Mouse (Mus musculus) intestine, embryonic 16.5 days (tissue): ENCODE data around the gene Ralgps1. TPM values are rescaled to one million over a fixed set of nuclear protein-coding genes. Genes with fewer than 3 reads are reported as not detected.

ENCODE experiments used
- ATAC-seq: fragments of 200-750 bp; cut with Nextera tagmentation; 2 replicates; pipeline ENCODE4 v1.8.0; 2017; ENCODE audit warnings: moderate TSS enrichment, moderate library complexity
- H3K27ac ChIP-seq: fragments of 300-500 bp; sonication (generic); 2 replicates; pipeline ENCODE4 v1.5.1; 2014; ENCODE audit warnings: mild to moderate bottlenecking, low read length
- H3K27me3 ChIP-seq: fragments of 300-500 bp; sonication (generic); replicated peaks from 2 replicates; pipeline ENCODE4 v1.6.1; 2014; ENCODE audit warnings: low read length, control low read depth, mixed read lengths; ENCODE audit not compliant: control insufficient read depth, insufficient read depth
- H3K36me3 ChIP-seq: fragments of 300-500 bp; sonication (generic); 2 replicates; pipeline ENCODE4 v1.6.1; 2014; ENCODE audit warnings: low read length, control low read depth; ENCODE audit not compliant: control insufficient read depth, insufficient read depth
- H3K4me1 ChIP-seq: fragments of 300-500 bp; sonication (generic); 2 replicates; pipeline ENCODE4 v1.6.1; 2014; ENCODE audit warnings: low read length, control low read depth, mixed read lengths; ENCODE audit not compliant: control insufficient read depth, insufficient read depth
- H3K4me2 ChIP-seq: fragments of 300-500 bp; sonication (generic); 2 replicates; pipeline ENCODE4 v1.6.1; 2014; ENCODE audit warnings: low read depth, low read length, control low read depth
- H3K4me3 ChIP-seq: fragments of 300-500 bp; sonication (generic); 2 replicates; pipeline ENCODE4 v1.5.1; 2014; ENCODE audit warnings: mild to moderate bottlenecking, low read length
- H3K9ac ChIP-seq: fragments of 300-500 bp; sonication (generic); 2 replicates; pipeline ENCODE4 v1.6.1; 2014; ENCODE audit warnings: low read depth, low read length
- H3K9me3 ChIP-seq: fragments of 300-500 bp; sonication (generic); 2 replicates; pipeline ENCODE4 v1.6.1; 2016; ENCODE audit warnings: low read length, control low read depth; ENCODE audit not compliant: control insufficient read depth
- WGBS: fragments of 180-500 bp; shearing (Covaris S2); extraction: QIAGEN DNeasy Blood & Tissue Kit; methylation state at CpG from one replicate; pipeline ENCODE4 v1.1.7; 2014; 5-methylcytosine and 5-hydroxymethylcytosine counted together
- polyA plus RNA-seq: library from polyadenylated mRNA; unstranded; fragments of >200 nt; fragmentation: Nextera tagmentation; extraction: Ambion mirVana; gene quantifications from 2 replicates; pipeline ENCODE4 v1.2.1, GENCODE M21; 2015

The Ralgps1 gene
- polyA plus RNA-seq, 1 experiment from 2014 or later, result 6.3 TPM

GRCm38 (mm10) chr2:33283674-33284073 lies 87.6 kb downstream of the Ralgps1 start:
- no peak overlapping the region for H3K9ac ChIP-seq
- H3K27ac ChIP-seq, result no peak overlapping the region
- H3K4me1 ChIP-seq, result no peaks in the 10 kb centered on the region
- H3K36me3 ChIP-seq, result no peaks in the 10 kb centered on the region
- H3K4me3 ChIP-seq, result no peak overlapping the region
- H3K9me3 ChIP-seq, result peaks cover 5% of the 10 kb centered on the region; the same call in 1 of the 2 replicates
- H3K27me3 ChIP-seq, result no peaks in the 10 kb centered on the region
- WGBS, result 72% methylated on average over 2 of the region's 2 CpGs
- ATAC-seq, result no peak
- no peak overlapping the region for H3K4me2 ChIP-seq

- 51% methylated on average over 4 of the region's 4 CpGs for WGBS
- Histone ChIP-seq H3K4me3 (no peak overlapping the region), H3K36me3 (no peaks in the 10 kb centered on the region), H3K27me3 (no peaks in the 10 kb centered on the region), H3K4me2 (no peak overlapping the region), H3K27ac (0 out of 2 replicates have a peak overlapping the region, but pooled peaks have one; percentile 15), H3K4me1 (no peaks in the 10 kb centered on the region), H3K9me3 (peaks cover 2% of the 10 kb centered on the region; the same call in 1 of the 2 replicates), H3K9ac (no peak overlapping the region)
- peak; percentile 36; the same call in 1 of the 2 replicates for ATAC-seq
These were observed 88.4 kb downstream of the Ralgps1 start for GRCm38 (mm10) chr2:33282877-33283276.

- no peak overlapping the region for H3K27ac ChIP-seq
- 86% methylated on average over 5 of the region's 5 CpGs for WGBS
- no peaks in the 10 kb centered on the region for H3K4me1 ChIP-seq
- H3K27me3 ChIP-seq, result no peaks in the 10 kb centered on the region
- H3K9ac ChIP-seq, result no peak overlapping the region
- H3K9me3 ChIP-seq, result no peaks in the 10 kb centered on the region
- H3K4me3 ChIP-seq, result no peak overlapping the region
- H3K36me3 ChIP-seq, result no peaks in the 10 kb centered on the region
- no peak for ATAC-seq
- H3K4me2 ChIP-seq, result no peak overlapping the region
These were observed 89.5 kb downstream of the Ralgps1 start for GRCm38 (mm10) chr2:33281807-33282206.

GRCm38 (mm10) chr2:33280525-33280924 lies 90.8 kb downstream of the Ralgps1 start:
- H3K4me3 ChIP-seq, result no peak overlapping the region

GRCm38 (mm10) chr2:33279758-33280157 lies 91.5 kb downstream of the Ralgps1 start:
- H3K4me1 ChIP-seq, result no peaks in the 10 kb centered on the region
- ATAC-seq, result no peak
- no peak overlapping the region for H3K4me2 ChIP-seq
- H3K27ac ChIP-seq, result no peak overlapping the region
- H3K36me3 ChIP-seq, result no peaks in the 10 kb centered on the region
- WGBS, result 84% methylated on average over 10 of the region's 10 CpGs
- H3K9me3 ChIP-seq, result no peaks in the 10 kb centered on the region
- no peak overlapping the region for H3K9ac ChIP-seq
- H3K4me3 ChIP-seq, result no peak overlapping the region
- H3K27me3 ChIP-seq, result no peaks in the 10 kb centered on the region

More at GRCm38 (mm10) chr2:33280525-33280924, 90.8 kb downstream of the Ralgps1 start:
- no peak for ATAC-seq
- no peak overlapping the region for H3K9ac ChIP-seq
- no peak overlapping the region for H3K4me2 ChIP-seq
- no peaks in the 10 kb centered on the region for H3K27me3 ChIP-seq
- H3K9me3 ChIP-seq, result no peaks in the 10 kb centered on the region
- no peak overlapping the region for H3K27ac ChIP-seq
- 71% methylated on average over 2 of the region's 2 CpGs for WGBS
- H3K36me3 ChIP-seq, result no peaks in the 10 kb centered on the region
- H3K4me1 ChIP-seq, result no peaks in the 10 kb centered on the region

GRCm38 (mm10) chr2:33274719-33275490 lies 96.4 kb downstream of the Ralgps1 start:
- ATAC-seq, result no peak
- H3K9ac ChIP-seq, result no peak overlapping the region
- no peaks in the 10 kb centered on the region for H3K27me3 ChIP-seq
- no peak overlapping the region for H3K27ac ChIP-seq
- no peaks in the 10 kb centered on the region for H3K4me1 ChIP-seq
- WGBS, result 88% methylated on average over 12 of the region's 12 CpGs
- H3K4me3 ChIP-seq, result no peak overlapping the region
- H3K4me2 ChIP-seq, result no peak overlapping the region
- H3K9me3 ChIP-seq, result no peaks in the 10 kb centered on the region
- no peaks in the 10 kb centered on the region for H3K36me3 ChIP-seq

- Histone ChIP-seq H3K4me2 (no peak overlapping the region), H3K27me3 (no peaks in the 10 kb centered on the region), H3K4me1 (no peaks in the 10 kb centered on the region), H3K9me3 (no peaks in the 10 kb centered on the region), H3K36me3 (no peaks in the 10 kb centered on the region), H3K4me3 (no peak overlapping the region), H3K27ac (0 out of 2 replicates have a peak overlapping the region, but pooled peaks have one; percentile 2), H3K9ac (no peak overlapping the region)
- ATAC-seq, result no peak
- WGBS, result 74% methylated on average over 4 of the region's 4 CpGs
These were observed 98.4 kb downstream of the Ralgps1 start for GRCm38 (mm10) chr2:33272665-33273439.

- no peak overlapping the region for H3K4me3 ChIP-seq
These were observed 99.8 kb downstream of the Ralgps1 start for GRCm38 (mm10) chr2:33271511-33271910.

GRCm38 (mm10) chr2:33270569-33270968 lies 100.7 kb downstream of the Ralgps1 start:
- no peak for ATAC-seq
- no peaks in the 10 kb centered on the region for H3K9me3 ChIP-seq
- H3K4me3 ChIP-seq, result no peak overlapping the region
- H3K9ac ChIP-seq, result no peak overlapping the region
- H3K4me2 ChIP-seq, result no peak overlapping the region
- WGBS, result 86% methylated on average over 2 of the region's 2 CpGs
- no peaks in the 10 kb centered on the region for H3K27me3 ChIP-seq
- no peaks in the 10 kb centered on the region for H3K36me3 ChIP-seq
- H3K27ac ChIP-seq, result no peak overlapping the region
- H3K4me1 ChIP-seq, result peaks cover 3% of the 10 kb centered on the region; the same call in 1 of the 2 replicates

More at GRCm38 (mm10) chr2:33271511-33271910, 99.8 kb downstream of the Ralgps1 start:
- Histone ChIP-seq H3K9me3 (no peaks in the 10 kb centered on the region), H3K36me3 (no peaks in the 10 kb centered on the region), H3K4me1 (no peaks in the 10 kb centered on the region), H3K27me3 (no peaks in the 10 kb centered on the region), H3K4me2 (no peak overlapping the region), H3K9ac (no peak overlapping the region), H3K27ac (no peak overlapping the region)
- ATAC-seq, result no peak
- 78% methylated on average over 1 of the region's 1 CpGs for whole genome bisulfite sequencing
